Mouse (Mus musculus): ENCODE results near the gene Neurl1a.
"Not testable (repeated sequence)": the region's sequence is repeated elsewhere in the genome, so short reads cannot be mapped to it uniquely, and the experiment has no call there.

Gene Neurl1a

GRCm38 (mm10) chr19:47178431-47179271 is at the start of gene Neurl1a:
Gene Neurl1a, plus strand, starts transcription at chr19:47178820.
- in situ Hi-C loops (cut with MseI, MboI): loop anchor here (5.0 to 10.0 kb wide), 2 partner anchors 76 to 79 kb away; no protein-coding TSS in a partner anchor

DNA sequence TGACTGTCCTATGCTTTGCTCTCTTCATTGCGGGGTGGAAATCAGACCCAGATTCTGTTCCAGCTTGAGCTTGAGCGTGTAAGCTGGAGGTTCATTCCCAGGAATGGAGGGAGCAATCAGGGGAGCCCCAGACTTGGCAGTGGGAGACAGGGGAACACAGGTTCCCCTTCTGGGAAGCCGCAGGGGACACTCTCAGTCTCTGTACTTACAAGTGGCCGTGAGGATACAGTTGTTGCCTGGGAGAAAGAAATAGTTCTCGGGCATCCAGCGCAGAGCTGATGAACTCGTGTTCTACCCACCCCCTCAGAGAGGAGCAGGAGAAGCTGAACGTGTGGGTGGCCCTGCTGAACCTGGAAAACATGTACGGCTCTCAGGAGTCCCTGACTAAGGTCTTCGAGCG is 49.8 kb upstream of the Neurl1a start:
- in situ Hi-C loops (cut with MseI, MboI): no loop called here

- in situ Hi-C loops (cut with MseI, MboI): no loop called here
These were observed 48.0 kb upstream of the Neurl1a start for GRCm38 (mm10) chr19:47130551-47131125.

DNA sequence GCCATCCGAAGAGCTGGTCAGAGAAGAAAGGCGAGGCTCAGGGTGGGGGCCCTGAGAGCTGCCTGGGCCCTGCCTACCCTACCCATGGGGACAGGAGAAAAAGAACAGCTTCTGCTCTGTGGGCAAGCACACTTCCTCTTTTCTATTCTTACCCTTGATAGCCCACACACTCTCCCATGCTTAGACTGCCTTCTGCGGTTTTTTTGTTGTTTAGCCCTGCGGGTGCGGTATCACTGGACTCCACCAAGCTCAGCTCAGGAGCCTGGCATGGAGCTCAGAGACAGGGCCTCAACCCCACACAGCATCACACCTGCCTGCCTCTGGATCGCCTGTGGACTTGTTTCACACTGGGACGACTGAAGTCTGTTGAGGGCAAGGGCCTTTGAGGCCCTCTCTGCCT is 45.5 kb upstream of the Neurl1a start:
- in situ Hi-C loops (cut with MseI, MboI): no loop called here

GRCm38 (mm10) chr19:47135568-47135967 is 43.1 kb upstream of the Neurl1a start:
- in situ Hi-C loops (cut with MseI, MboI): no loop called here

DNA sequence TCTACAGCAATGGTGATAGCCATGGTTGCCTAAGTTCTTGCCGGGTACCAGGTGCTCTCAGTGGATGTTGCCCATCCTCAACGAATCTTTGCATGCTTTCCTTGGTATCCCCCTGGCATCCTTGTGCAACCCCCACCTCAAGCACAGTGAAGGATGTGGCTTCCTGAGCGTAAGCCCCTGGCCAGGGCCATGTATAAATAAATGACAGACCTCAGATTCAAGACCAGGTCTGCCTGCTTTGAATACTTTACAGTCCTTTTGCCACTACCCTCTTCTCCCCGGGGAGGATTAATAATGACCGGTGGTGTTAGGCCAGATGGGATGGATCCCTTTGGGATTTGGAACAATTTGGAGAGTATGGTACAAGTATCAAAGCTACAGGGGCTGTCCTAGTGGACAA is 42.5 kb upstream of the Neurl1a start:
- in situ Hi-C loops (cut with MseI, MboI): no loop called here

DNA sequence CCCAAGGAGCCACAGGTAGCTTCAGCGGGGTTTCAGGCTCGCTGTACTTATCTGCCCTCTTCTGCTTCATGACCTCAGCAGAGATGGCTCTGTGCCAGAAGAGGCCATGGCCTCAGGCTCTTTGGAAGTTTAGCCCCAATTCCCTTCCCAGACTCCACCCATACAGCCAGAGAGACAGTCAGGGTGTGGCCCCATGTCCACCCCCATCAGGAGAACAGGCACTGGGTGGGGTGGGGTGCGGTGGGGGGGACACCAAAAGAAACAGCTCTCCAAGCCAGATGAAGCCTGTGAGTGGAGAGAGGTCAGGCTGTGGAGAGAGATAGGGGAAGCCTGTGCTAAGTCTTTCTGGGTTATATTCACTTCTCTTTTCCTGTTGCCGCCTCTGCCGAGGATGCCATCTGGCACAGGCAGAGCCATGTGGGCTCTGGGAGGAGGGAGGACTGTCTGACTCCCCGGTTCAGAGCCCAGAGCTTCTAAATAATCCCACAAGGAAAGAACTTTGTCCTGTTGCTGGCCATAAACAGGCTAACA is 41.5 kb upstream of the Neurl1a start:
- in situ Hi-C loops (cut with MseI, MboI): no loop called here

- in situ Hi-C loops (cut with MseI, MboI): no loop called here
These were observed 40.7 kb upstream of the Neurl1a start, which contains the start of gene Calhm2 for GRCm38 (mm10) chr19:47137771-47138421. Gene Calhm2, minus strand, starts transcription at chr19:47138294.

DNA sequence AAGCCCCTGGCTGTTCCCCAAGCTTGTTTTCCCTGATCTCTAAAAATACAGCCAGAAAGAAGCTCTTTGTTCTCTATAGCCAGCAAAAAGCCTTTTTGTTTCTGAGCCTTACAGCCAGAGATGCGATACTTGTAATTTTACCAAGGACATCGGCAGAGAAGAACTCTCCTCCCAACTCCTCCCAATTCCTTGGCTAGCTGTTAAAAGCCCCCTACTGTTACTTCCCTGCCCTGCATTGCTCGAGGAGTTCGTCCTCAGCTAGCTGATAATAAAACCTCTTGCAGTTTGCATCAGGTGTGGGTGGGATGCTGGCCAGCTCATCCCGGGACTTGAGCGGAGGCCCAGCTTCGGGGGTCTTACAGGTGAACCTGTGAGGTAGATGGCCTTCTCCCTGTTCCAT is 39.0 kb upstream of the Neurl1a start:
- in situ Hi-C loops (cut with MseI, MboI): not testable (repeated sequence)

- in situ Hi-C loops (cut with MseI, MboI): no loop called here
These were observed 36.2 kb upstream of the Neurl1a start for GRCm38 (mm10) chr19:47142438-47142837.

DNA sequence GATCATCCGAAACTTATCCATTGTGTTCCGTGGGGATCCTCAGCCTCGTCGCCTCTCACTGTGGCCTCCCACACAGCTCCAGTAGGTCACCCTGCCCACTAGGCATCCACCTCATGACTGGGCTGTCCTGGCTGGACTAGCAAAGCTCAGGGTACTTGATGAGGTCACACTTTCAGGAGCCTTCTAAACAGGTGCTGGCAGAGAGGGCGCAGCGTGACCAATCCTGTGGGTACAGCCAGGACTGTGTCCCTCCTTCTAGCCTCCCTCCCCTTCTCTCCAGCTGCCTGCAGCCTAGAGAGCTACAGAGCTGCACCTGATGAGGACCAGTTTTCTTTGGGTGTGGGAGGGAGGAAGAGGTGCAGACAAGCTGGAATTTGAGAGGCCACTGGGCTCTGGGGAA is 34.5 kb upstream of the Neurl1a start, which contains the start of gene Calhm1:
TSS of gene Calhm1 (minus strand) at position 101 of the 400 bp plus-strand sequence.
- in situ Hi-C loops (cut with MseI, MboI): no loop called here

DNA sequence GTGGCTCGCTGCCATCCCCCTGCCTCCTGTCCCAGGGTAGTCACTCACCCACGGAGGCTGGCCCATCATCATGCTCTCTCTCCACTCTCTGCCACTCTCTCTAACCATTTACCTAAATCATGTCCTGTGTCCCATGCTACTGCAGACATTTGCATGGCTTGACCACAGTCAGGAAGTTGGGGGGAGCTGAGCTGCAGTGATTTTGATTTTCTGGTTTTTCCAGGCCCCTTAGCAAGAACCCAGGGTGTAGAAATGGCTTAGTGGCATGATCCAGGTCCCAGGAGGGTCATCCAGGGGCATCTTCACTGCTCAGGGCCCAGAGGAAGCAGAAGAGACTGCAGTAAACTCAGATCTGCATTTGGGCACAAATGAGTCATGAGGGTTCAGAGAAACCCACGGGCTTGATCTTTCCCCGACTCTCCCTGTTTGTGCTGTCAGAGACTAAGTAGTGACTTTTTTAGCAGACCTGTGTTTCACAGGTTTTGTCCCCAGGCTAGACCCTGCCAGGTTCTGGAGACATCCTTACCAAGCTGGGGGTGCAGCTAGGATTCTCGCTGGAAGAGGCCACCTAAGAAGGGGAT is 30.3 kb upstream of the Neurl1a start:
- in situ Hi-C loops (cut with MseI, MboI): no loop called here

DNA sequence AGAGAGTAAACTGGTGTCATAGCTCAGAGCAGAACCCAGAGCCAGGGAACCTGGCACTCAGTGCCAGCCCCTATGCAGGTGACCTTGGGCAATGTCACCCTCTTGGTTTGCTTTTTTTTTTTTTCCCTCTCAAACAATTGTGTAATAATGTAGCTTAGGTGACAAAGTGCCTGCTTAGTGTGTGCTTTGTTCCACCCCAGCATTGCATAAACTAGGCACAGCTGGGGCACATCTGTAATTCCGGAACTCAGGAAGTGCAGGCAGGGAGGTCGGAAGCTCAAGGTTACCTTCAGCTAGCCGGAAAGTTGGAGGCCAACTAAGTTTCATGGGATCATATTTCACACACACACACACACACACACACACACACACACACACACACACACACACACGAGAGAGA is 28.8 kb upstream of the Neurl1a start:
- in situ Hi-C loops (cut with MseI, MboI): no loop called here

DNA sequence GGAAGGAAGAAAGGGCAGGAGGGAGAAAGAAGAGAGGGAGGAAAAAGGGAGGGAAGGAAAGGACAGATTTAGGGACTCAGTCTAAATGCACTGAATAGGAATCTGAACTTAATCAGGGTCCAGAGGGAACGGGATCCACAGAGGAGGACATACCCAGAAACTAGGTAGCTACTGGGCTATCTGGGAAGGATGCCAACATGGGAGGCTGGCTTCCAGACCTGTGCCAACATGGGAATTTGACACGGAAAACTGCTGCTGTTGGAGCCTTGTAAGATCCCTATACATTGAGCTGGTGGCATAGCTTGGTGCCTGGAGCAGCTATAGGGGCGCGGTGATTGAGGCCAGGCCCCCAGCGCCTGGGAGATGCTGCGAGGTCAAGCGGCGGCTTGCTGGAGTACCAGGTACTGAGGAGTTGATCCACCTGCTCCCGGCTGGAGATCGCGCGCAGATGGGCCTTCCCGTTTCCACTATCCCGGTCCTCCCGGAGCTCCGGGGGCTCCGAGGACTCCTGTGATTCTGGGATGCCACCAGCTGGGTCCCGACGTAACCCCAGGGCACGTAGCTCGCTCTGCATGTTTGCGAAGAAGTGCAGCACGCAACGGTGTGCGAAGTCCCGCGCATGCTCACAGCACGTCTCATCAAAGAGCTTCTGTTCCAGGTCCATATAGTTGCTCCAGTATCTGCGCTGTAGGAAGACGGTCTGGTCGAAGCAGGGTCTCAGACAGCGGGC is 27.1 kb upstream of the Neurl1a start:
- in situ Hi-C loops (cut with MseI, MboI): no loop called here

DNA sequence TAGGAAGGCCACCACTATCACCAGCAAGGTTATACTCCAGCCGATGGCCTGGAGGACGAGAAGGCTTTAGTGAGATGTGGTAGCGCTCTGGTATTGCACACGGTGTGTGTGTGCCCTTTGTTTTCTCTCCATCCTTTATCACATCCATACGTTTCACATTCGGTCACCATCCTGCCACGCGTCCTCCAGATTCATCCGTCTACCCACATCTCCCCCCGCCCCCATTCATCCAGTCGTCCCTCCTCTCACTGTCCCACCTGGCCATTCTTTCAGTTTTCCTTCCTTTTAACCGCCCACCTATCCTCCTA is 26.6 kb upstream of the Neurl1a start:
- in situ Hi-C loops (cut with MseI, MboI): no loop called here

- in situ Hi-C loops (cut with MseI, MboI): no loop called here
These were observed 24.9 kb upstream of the Neurl1a start for GRCm38 (mm10) chr19:47153767-47154166.

DNA sequence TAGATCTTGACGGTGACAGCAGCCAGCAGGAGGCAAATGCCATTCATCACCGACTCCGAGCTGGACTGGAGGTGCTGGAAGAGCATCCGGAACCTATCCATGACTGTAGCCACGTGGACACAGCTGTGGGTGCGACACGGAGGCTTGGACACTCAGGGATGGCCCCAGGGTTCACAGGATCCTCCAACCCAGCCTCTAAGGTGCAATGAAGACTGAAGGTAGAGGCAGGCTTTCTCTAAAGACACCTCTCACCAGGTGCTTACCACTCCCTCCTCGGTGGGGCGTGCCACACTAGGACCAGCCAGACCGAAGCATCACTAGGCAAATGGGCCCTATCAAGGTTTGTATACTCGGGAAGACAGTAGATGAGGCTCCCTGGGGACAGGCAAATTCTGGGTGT is 21.0 kb upstream of the Neurl1a start, which contains the start of gene Calhm3:
TSS of gene Calhm3 (minus strand) at position 101 of the 400 bp plus-strand sequence.
- in situ Hi-C loops (cut with MseI, MboI): no loop called here

GRCm38 (mm10) chr19:47161669-47162068 is 17.0 kb upstream of the Neurl1a start:
- in situ Hi-C loops (cut with MseI, MboI): no loop called here

DNA sequence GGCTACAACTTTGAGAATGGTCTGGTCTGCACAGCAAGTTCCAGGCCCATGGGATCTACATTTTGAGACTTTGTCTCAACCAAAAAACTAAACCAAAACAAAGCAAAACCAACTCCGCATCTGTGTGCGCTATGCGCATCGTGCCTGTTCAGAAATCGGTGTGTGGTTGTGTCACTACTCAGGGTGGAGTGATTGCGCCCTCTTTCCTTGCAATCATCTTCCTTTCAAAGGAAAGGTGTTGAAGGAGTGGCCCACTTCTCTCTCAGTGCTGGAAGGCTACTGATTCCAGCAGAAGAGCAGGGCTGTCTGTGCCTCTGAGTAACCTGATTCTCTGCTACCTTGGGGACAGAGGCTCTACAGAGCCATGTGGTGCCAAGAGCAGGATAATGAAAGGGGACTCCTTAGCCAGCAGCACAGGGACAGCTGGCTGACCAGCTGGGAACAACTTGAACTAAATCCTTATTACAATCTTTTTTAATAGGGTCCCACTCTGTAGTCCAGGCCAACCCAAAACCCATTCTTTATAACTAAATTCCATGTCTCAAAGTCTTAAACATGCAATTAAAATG is 15.4 kb upstream of the Neurl1a start:
- in situ Hi-C loops (cut with MseI, MboI): no loop called here

GRCm38 (mm10) chr19:47166758-47167157 is 11.9 kb upstream of the Neurl1a start:
- in situ Hi-C loops (cut with MseI, MboI): loop anchor here in 1 of 2 experiments (5.0 kb wide), 1 partner anchor 44 kb away; no protein-coding TSS in a partner anchor
